Mouse (Mus musculus) neural tube, embryonic 14.5 days (tissue): ENCODE measurements around the gene C3ar1. TPM values are rescaled to one million over a fixed set of nuclear protein-coding genes. Genes with fewer than 3 reads are reported as not detected.

ENCODE experiments used
- ATAC-seq: fragments of 200-750 bp; cut with Nextera tagmentation; 2 replicates; pipeline ENCODE4 v1.8.0; 2017; ENCODE audit warnings: low read depth, mild to moderate bottlenecking, moderate TSS enrichment, moderate library complexity
- H3K27ac ChIP-seq: fragments of 300-500 bp; sonication (generic); 2 replicates; pipeline ENCODE4 v1.5.1; 2014; ENCODE audit warnings: low read depth, mild to moderate bottlenecking, control low read depth, low read length, moderate library complexity, mixed read lengths
- H3K27me3 ChIP-seq: fragments of 300-500 bp; sonication (generic); 2 replicates; pipeline ENCODE4 v1.6.1; 2014; ENCODE audit warnings: low read length; ENCODE audit not compliant: control insufficient read depth, insufficient read depth
- H3K36me3 ChIP-seq: fragments of 300-500 bp; sonication (generic); 2 replicates; pipeline ENCODE4 v1.6.1; 2014; ENCODE audit warnings: low read length, mixed read lengths; ENCODE audit not compliant: control insufficient read depth, insufficient read depth
- H3K4me1 ChIP-seq: fragments of 300-500 bp; sonication (generic); 2 replicates; pipeline ENCODE4 v1.6.1; 2014; ENCODE audit warnings: low read length; ENCODE audit not compliant: control insufficient read depth, insufficient read depth
- H3K4me2 ChIP-seq: fragments of 300-500 bp; sonication (generic); 2 replicates; pipeline ENCODE4 v1.6.1; 2014; ENCODE audit warnings: mild to moderate bottlenecking, low read depth, low read length, control low read depth
- H3K4me3 ChIP-seq: fragments of 300-500 bp; sonication (generic); 2 replicates; pipeline ENCODE4 v1.5.1; 2014; ENCODE audit warnings: low read depth, low read length, control low read depth, mixed read lengths
- H3K9ac ChIP-seq: fragments of 300-500 bp; sonication (generic); replicated peaks from 2 replicates; pipeline ENCODE4 v1.6.1; 2014; ENCODE audit warnings: low read depth, mild to moderate bottlenecking, control low read depth, low read length, mixed read lengths
- H3K9me3 ChIP-seq: fragments of 300-500 bp; sonication (generic); 2 replicates; pipeline ENCODE4 v1.6.1; 2016; ENCODE audit warnings: low read length; ENCODE audit not compliant: control insufficient read depth
- WGBS: fragments of 180-500 bp; shearing (Covaris S2); extraction: QIAGEN DNeasy Blood & Tissue Kit; methylation state at CpG from one replicate; pipeline ENCODE4 v1.1.7; 2014; 5-methylcytosine and 5-hydroxymethylcytosine counted together
- polyA plus RNA-seq: library from polyadenylated mRNA; unstranded; fragments of >200 nt; fragmentation: Nextera tagmentation; extraction: Ambion mirVana; gene quantifications from 2 replicates; pipeline ENCODE4 v1.2.1, GENCODE M21; 2014

C3ar1 gene
- polyA plus RNA-seq, 1 experiment from 2014 or later, result 0.72 TPM

DNA sequence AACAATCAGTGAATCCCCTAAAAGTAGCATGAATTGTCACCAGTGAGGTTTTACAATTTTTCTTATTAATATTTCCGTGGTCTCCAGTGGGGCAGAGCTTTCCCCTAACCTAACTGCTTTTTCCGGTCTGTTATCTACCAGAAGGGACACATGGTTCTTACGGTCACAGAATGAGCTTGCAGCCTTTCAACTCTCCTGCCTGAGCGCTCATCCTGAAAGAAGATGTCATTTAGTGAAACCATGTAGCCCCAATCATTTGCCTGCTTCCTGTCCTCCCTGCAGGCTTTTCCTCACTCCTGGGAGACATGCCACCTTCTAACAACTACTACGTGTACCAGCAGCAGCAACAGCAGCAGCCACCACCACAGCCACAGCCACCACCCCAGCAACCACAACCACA lies 18.4 kb downstream of the C3ar1 start:
- WGBS, result 86% methylated on average over 5 of the region's 5 CpGs

GRCm38 (mm10) chr6:122836974-122837373 lies 19.0 kb downstream of the C3ar1 start:
- H3K27me3 ChIP-seq, result no peaks in the 10 kb centered on the region
- no peak overlapping the region for H3K9ac ChIP-seq
- no peaks in the 10 kb centered on the region for H3K4me1 ChIP-seq
- H3K27ac ChIP-seq, result no peak overlapping the region
- H3K4me2 ChIP-seq, result no peak overlapping the region
- H3K36me3 ChIP-seq, result peaks cover 53% of the 10 kb centered on the region
- no peak overlapping the region for H3K4me3 ChIP-seq
- 94% methylated on average over 3 of the region's 3 CpGs for WGBS
- no peaks in the 10 kb centered on the region for H3K9me3 ChIP-seq
- ATAC-seq, result no peak

More for the DNA sequence above, 18.4 kb downstream of the C3ar1 start:
- Histone ChIP-seq H3K9ac (no peak overlapping the region), H3K4me1 (no peaks in the 10 kb centered on the region), H3K36me3 (peaks cover 49% of the 10 kb centered on the region), H3K27ac (no peak overlapping the region), H3K9me3 (no peaks in the 10 kb centered on the region), H3K4me2 (no peak overlapping the region), H3K4me3 (no peak overlapping the region), H3K27me3 (no peaks in the 10 kb centered on the region)
- no peak for ATAC-seq

- Histone ChIP-seq H3K4me2 (no peak overlapping the region), H3K9ac (no peak overlapping the region), H3K4me1 (no peaks in the 10 kb centered on the region), H3K4me3 (no peak overlapping the region), H3K9me3 (no peaks in the 10 kb centered on the region), H3K36me3 (peaks cover 39% of the 10 kb centered on the region), H3K27me3 (no peaks in the 10 kb centered on the region), H3K27ac (no peak overlapping the region)
- no peak for ATAC-seq
- 66% methylated on average over 4 of the region's 4 CpGs for WGBS
Measured at GRCm38 (mm10) chr6:122834365-122834764, 21.6 kb downstream of the C3ar1 start.

DNA sequence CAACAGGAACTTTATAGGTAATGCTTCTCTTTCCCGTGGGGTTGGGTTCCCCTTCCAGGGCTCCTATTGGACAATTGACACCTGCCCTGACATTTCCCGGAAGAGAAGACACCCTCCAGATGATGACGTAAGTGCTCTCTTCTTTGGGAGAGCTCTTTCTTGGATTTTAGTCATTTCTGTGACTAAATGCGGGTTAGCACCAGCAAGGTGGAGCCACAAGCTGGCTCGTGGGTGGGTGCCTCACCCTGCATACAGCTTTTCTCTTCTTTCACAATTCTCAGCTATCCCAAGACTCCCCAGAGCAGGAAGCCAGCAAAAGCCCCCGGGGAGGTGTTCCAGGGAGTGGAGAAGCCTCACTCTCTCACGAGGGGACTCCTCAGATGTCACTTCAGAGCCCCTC lies 23.1 kb downstream of the C3ar1 start:
- ATAC-seq, result no peak
- H3K9me3 ChIP-seq, result no peaks in the 10 kb centered on the region
- H3K4me1 ChIP-seq, result no peaks in the 10 kb centered on the region
- no peak overlapping the region for H3K4me3 ChIP-seq
- no peak overlapping the region for H3K9ac ChIP-seq
- H3K36me3 ChIP-seq, result peaks cover 28% of the 10 kb centered on the region
- 81% methylated on average over 7 of the region's 7 CpGs for WGBS
- no peak overlapping the region for H3K4me2 ChIP-seq
- no peak overlapping the region for H3K27ac ChIP-seq
- H3K27me3 ChIP-seq, result no peaks in the 10 kb centered on the region

DNA sequence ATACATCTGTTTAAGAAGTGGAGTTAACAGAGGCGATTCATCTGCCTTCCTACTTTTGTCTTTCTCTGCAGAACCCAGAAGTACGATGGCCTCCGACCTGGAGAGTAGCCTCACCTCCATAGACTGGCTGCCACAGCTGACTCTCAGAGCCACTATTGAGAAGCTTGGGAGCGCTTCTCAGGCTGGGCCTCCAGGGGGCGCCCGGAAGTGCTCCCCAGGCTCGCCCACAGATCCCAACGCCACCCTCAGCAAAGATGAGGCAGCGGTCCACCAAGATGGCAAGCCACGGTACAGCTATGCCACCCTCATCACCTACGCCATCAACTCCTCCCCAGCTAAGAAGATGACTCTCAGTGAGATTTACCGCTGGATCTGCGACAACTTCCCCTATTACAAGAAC lies 27.9 kb downstream of the C3ar1 start:
- no peak overlapping the region for H3K4me3 ChIP-seq
- no peak overlapping the region for H3K4me2 ChIP-seq
- H3K36me3 ChIP-seq, result peaks cover 14% of the 10 kb centered on the region
- H3K9me3 ChIP-seq, result no peaks in the 10 kb centered on the region
- ATAC-seq, result no peak
- no peak overlapping the region for H3K27ac ChIP-seq
- H3K4me1 ChIP-seq, result peaks cover 10% of the 10 kb centered on the region
- WGBS, result 43% methylated on average over 13 of the region's 13 CpGs
- no peak overlapping the region for H3K9ac ChIP-seq
- no peaks in the 10 kb centered on the region for H3K27me3 ChIP-seq

GRCm38 (mm10) chr6:122825923-122826742 lies 29.8 kb downstream of the C3ar1 start:
- no peaks in the 10 kb centered on the region for H3K9me3 ChIP-seq
- H3K36me3 ChIP-seq, result peaks cover 8% of the 10 kb centered on the region; the same call in 1 of the 2 replicates
- WGBS, result 7% methylated on average over 29 of the region's 29 CpGs
- H3K4me3 ChIP-seq, result peak overlapping the region; percentile 26
- peak; percentile 58 for ATAC-seq
- peaks cover 14% of the 10 kb centered on the region for H3K4me1 ChIP-seq
- peak overlapping the region; percentile 61 for H3K4me2 ChIP-seq
- no peak overlapping the region for H3K27ac ChIP-seq
- H3K27me3 ChIP-seq, result no peaks in the 10 kb centered on the region
- peak overlapping the region; percentile 35 for H3K9ac ChIP-seq

GRCm38 (mm10) chr6:122825166-122825565 lies 30.8 kb downstream of the C3ar1 start:
- no peak overlapping the region for H3K4me2 ChIP-seq
- peaks cover 22% of the 10 kb centered on the region for H3K4me1 ChIP-seq
- H3K27ac ChIP-seq, result no peak overlapping the region
- WGBS, result 95% methylated on average over 9 of the region's 9 CpGs
- H3K4me3 ChIP-seq, result no peak overlapping the region
- peaks cover 4% of the 10 kb centered on the region; the same call in 1 of the 2 replicates for H3K36me3 ChIP-seq
- ATAC-seq, result no peak
- no peaks in the 10 kb centered on the region for H3K9me3 ChIP-seq
- no peak overlapping the region for H3K9ac ChIP-seq
- H3K27me3 ChIP-seq, result no peaks in the 10 kb centered on the region

DNA sequence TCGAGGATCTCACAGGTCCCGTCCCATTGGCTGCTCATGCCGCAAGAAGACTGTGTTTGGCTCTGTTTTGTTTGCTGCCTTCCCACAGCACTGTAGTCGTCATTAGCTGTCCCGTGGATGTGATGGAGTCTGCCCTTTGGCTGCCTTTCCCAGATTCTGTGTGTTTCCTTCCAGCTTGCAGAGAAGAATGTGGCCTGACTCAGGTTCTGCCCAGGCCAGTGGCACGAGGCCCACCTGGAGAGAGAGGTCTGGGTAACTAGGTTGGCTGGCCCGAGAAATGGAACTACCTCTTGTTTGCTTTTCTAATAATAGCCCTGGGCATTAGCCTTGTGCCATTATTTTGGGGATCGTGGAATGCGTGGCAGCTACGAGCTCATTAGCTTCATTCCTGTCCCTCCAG lies 31.9 kb downstream of the C3ar1 start:
- Histone ChIP-seq H3K9me3 (no peaks in the 10 kb centered on the region), H3K36me3 (no peaks in the 10 kb centered on the region), H3K9ac (no peak overlapping the region), H3K4me2 (no peak overlapping the region), H3K4me3 (no peak overlapping the region), H3K27me3 (no peaks in the 10 kb centered on the region), H3K4me1 (peaks cover 22% of the 10 kb centered on the region), H3K27ac (no peak overlapping the region)
- WGBS, result 72% methylated on average over 10 of the region's 10 CpGs
- ATAC-seq, result no peak

DNA sequence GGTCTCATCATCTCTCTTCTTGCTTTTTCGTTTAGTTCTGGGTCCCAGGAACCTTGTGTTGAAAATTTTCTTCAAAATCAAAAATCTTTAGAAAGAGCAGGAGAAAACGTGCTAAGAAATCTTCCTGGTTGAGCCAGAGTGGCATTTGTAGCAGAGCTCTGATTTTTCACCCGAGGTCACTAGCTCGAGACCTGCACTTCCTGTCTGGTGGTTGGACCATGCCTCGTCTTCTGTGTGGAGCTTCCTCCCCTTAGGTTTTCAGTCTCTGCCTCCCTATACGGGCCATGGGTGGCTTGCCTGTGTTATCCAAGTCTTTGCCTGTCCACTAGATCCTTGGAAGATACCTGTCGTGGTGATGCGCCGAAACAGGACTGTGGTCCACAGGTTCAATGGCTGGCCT lies 34.1 kb downstream of the C3ar1 start:
- no peak for ATAC-seq
- H3K4me1 ChIP-seq, result peaks cover 22% of the 10 kb centered on the region
- H3K36me3 ChIP-seq, result no peaks in the 10 kb centered on the region
- H3K9me3 ChIP-seq, result no peaks in the 10 kb centered on the region
- H3K4me3 ChIP-seq, result no peak overlapping the region
- no peaks in the 10 kb centered on the region for H3K27me3 ChIP-seq
- H3K27ac ChIP-seq, result no peak overlapping the region
- no peak overlapping the region for H3K9ac ChIP-seq
- H3K4me2 ChIP-seq, result 0 out of 2 replicates have a peak overlapping the region, but pooled peaks have one; percentile 90
- WGBS, result 82% methylated on average over 9 of the region's 9 CpGs
